Mouse (Mus musculus) bone marrow, adult 2 months (tissue): ENCODE data around the gene Grap2.

Source experiments
- CTCF ChIP-seq: fragments of 200-500 bp; IDR thresholded peaks from 2 replicates; pipeline ENCODE4 v1.5.1; 2011; ENCODE audit warnings: low read length, control low read depth; ENCODE audit not compliant: control insufficient read depth, insufficient read depth
- POLR2A ChIP-seq: fragments of 200-500 bp; IDR thresholded peaks from 2 replicates; pipeline ENCODE4 v1.6.1; 2011; ENCODE audit warnings: low read depth, mild to moderate bottlenecking, control low read depth, low read length, borderline replicate concordance; ENCODE audit not compliant: control insufficient read depth

DNA sequence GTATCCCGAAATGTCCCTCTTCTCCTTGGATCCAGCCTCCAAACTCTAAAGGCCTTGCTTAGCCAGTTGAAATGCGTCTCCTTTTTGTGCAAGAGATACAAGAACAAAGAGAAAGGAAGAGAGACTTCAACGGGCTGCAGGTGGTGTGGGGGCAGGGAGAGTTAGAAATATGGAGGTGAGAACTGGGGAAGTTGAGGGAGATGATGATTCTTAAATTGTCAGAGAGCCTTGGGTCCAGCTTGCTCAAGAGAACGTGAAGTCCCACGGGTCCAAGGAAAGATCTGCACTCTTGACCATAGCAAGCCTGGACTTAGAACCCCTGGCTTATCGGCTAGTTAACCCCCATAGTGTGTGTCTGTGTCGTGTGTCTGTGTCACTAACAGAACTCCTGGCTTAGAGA, 783 bp upstream of the Grap2 start:
- TF ChIP-seq CTCF (no peak), POLR2A (no peak)
